Comparison of ENCODE assay signal across 13 mouse cellular contexts in the genomic region with DNA sequence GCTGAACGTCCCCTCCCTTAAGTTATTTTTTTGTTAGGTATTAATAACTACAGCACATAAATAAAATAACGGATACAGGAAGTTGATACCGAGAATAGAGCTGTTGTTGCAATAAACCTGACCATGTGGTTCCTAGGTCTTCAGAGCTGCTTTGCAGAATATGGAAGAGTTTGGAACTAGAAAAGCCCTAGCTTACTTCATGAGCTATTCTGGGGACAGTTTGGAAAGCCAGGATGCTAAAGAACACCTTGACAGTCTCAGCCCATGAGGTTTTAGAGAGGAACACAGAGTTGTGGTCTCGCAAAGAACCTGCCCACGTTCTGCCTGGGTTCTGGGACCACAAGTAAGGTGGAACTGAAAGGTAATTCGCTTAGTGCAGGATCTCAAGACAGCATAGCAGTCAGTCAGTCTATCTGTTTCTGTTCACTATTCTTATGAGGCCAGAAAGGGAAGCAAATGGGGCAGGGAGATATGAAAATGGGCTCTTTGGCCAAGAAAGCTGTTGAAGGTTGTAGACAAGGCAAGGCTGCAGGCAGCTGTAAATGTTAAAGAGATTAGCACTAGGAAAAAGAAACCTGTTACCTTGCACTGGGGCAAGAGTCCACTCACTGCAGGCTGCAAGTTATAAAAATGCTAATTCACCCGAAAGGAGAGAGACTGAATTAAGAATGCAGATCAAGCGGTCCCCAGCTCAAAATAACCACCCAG. TPM values are rescaled to one million over a fixed set of nuclear protein-coding genes. Genes with fewer than 3 reads are reported as not detected.
DNase-seq lines count a peak whose midpoint lies in the region; ATAC-seq and TF ChIP-seq lines count a peak whose summit lies in the region.
"Had no signal": no experiment of that assay in that cellular context is flagged by ENCODE, and none has a peak within 500 bp of the region (broad histone marks: within the 10 kb centered on the region; RNA-seq: fewer than 3 reads in every experiment).

No protein-coding gene starts in this region.

- peak overlapping the region; percentile 17; the same call in 1 of the 2 replicates for H3K27ac ChIP-seq in spleen, adult 2 months (ENCODE audit: insufficient read depth, low read length)
- H3K27ac ChIP-seq in limb, embryonic 14.5 days (replicated peaks; ENCODE audit: low read depth, low read length): no peak overlapping the region
- H3K27ac ChIP-seq: heart, adult 2 months; hindbrain, embryonic 10.5 days had no signal

- H3K27me3 ChIP-seq in spleen, adult 2 months (ENCODE audit: control insufficient read depth, insufficient read depth, low read length): no peaks in the 10 kb centered on the region
- no peaks in the 10 kb centered on the region for H3K27me3 ChIP-seq in limb, embryonic 14.5 days (ENCODE audit: control insufficient read depth, insufficient read depth, low read length)

- H3K36me3 ChIP-seq in spleen, adult 2 months (ENCODE audit: control insufficient read depth, insufficient read depth, low read length): peaks cover 3% of the 10 kb centered on the region; the same call in 1 of the 2 replicates
- H3K36me3 ChIP-seq in limb, embryonic 14.5 days (ENCODE audit: control insufficient read depth, insufficient read depth, low read length): peaks cover 11% of the 10 kb centered on the region

- no peak overlapping the region for H3K4me3 ChIP-seq in spleen, adult 2 months (ENCODE audit: extremely low read depth, insufficient read depth, insufficient read length)
- H3K4me3 ChIP-seq in limb, embryonic 14.5 days (replicated peaks; ENCODE audit: low read length): no peak overlapping the region
- H3K4me3 ChIP-seq: heart, adult 2 months; hindbrain, embryonic 10.5 days had no signal

- H3K9me3 ChIP-seq in limb, embryonic 14.5 days (ENCODE audit: control insufficient read depth, low read length): no peaks in the 10 kb centered on the region
- H3K9me3 ChIP-seq: hindbrain, embryonic 10.5 days had no signal

- DNase-seq in spleen, adult 2 months (ENCODE audit: low read depth in 1 of 2, low spot score in 2 of 2): peak in 1 of 2 experiments; percentile 26
- no peak for DNase-seq in spleen, adult 18-20 months
- DNase-seq in limb, embryonic 14.5 days (ENCODE audit: low spot score): no peak
- DNase-seq in layer of hippocampus, postnatal 14 days (ENCODE audit: low spot score in 2 of 2): no peak
- no peak for DNase-seq in frontal cortex, postnatal 10 days (ENCODE audit: low spot score in 2 of 2)
- no peak for DNase-seq in left cerebral cortex, adult 9 months (ENCODE audit: low spot score in 2 of 2)
- DNase-seq: cerebellum, adult 9-10 months; heart, adult 2 months; left cerebral cortex, postnatal 4 days; lung, postnatal 36 days; right cerebral cortex, postnatal 14 days had no signal

- WGBS in spleen, adult 2 months: 22% methylated on average over 8 of the region's 8 CpGs
- WGBS in limb, embryonic 14.5 days: 56% methylated on average over 8 of the region's 8 CpGs

- TF ChIP-seq CTCF in spleen, adult 2 months (IDR thresholded peaks at IDR 0.05; ENCODE audit: extremely low read depth, insufficient read depth, insufficient read length, insufficient replicate concordance): no peak

- no peak for TF ChIP-seq POLR2A in spleen, adult 2 months (IDR thresholded peaks at IDR 0.05; ENCODE audit: low read depth, low read length)
- TF ChIP-seq POLR2A in limb, embryonic 14.5 days (IDR thresholded peaks at IDR 0.05; ENCODE audit: borderline replicate concordance, extremely low read depth, insufficient read depth, insufficient read length): no peak

- peaks cover 3% of the 10 kb centered on the region; the same call in 1 of the 2 replicates for H3K4me1 ChIP-seq in spleen, adult 2 months (ENCODE audit: control insufficient read depth, insufficient read depth, insufficient read length)
- H3K4me1 ChIP-seq in limb, embryonic 14.5 days (ENCODE audit: control insufficient read depth, insufficient read depth, low read length): no peaks in the 10 kb centered on the region; the same call in 1 of the 2 replicates

- peak; percentile 12 to 43; a peak in 3 of 4 replicates for ATAC-seq in hematopoietic stem cell, adult 5-6 weeks (replicated peaks in 1 of 2; ENCODE audit: insufficient read depth in 1 of 2, low FRiP score in 2 of 2, low TSS enrichment in 1 of 2, low read depth in 1 of 2, poor library complexity in 2 of 2, severe bottlenecking in 2 of 2)
- ATAC-seq in limb, embryonic 14.5 days (ENCODE audit: low FRiP score, low read depth): no peak

- no peak overlapping the region for H3K4me2 ChIP-seq in limb, embryonic 14.5 days (replicated peaks; ENCODE audit: low read depth, low read length, severe bottlenecking)

- H3K9ac ChIP-seq in limb, embryonic 14.5 days (ENCODE audit: low read depth, low read length, severe bottlenecking): peak overlapping the region; percentile 12; the same call in 1 of the 2 replicates

RNA-seq across cellular contexts. Expression of a gene that starts 10.5 kb away (rescaled TPM):
- polyA plus RNA-seq in spleen, adult 2 months (2012; rRNA removed): 418 and 468 TPM in 2 replicates
- total RNA-seq in hematopoietic stem cell, adult 5-6 weeks (2017): 515 and 534 TPM in 2 replicates
- polyA plus RNA-seq in limb, embryonic 14.5 days (2012; rRNA removed): 335 and 359 TPM in 2 replicates
- polyA plus RNA-seq in limb, embryonic 14.5 days (2014; fragmentation: Nextera tagmentation; extraction: Ambion mirVana): 268 and 314 TPM in 2 replicates
- 10 to 100 TPM; 31.0 to 42.0 TPM for total RNA-seq in layer of hippocampus, postnatal 14 days (2021)

RNA-seq across cellular contexts. Expression of a gene that starts 47.8 kb away (rescaled TPM):
- 3.6 and 3.9 TPM in 2 replicates for polyA plus RNA-seq in spleen, adult 2 months (2012; rRNA removed)
- total RNA-seq in hematopoietic stem cell, adult 5-6 weeks (2017): 45.8 and 46.2 TPM in 2 replicates
- 21.1 and 24.0 TPM in 2 replicates for polyA plus RNA-seq in limb, embryonic 14.5 days (2012; rRNA removed)
- 57.6 and 61.4 TPM in 2 replicates for polyA plus RNA-seq in limb, embryonic 14.5 days (2014; fragmentation: Nextera tagmentation; extraction: Ambion mirVana)
- 10 to 100 TPM; 49.0 to 49.1 TPM for total RNA-seq in layer of hippocampus, postnatal 14 days (2021)

Comparison
In these comparisons a context has a peak if more than half of its experiments do, and no peak if none do; other contexts are left out.
1. RNA of a gene that starts 10.5 kb away (total RNA-seq): 515 to 534 TPM in hematopoietic stem cell, adult 5-6 weeks; 31.0 to 42.0 TPM in layer of hippocampus, postnatal 14 days; every median in the first group is over 10 times any median in the second.